Mouse (Mus musculus) neural tube, embryonic 12.5 days (tissue): ENCODE data around the gene Tcte1. TPM values are rescaled to one million over a fixed set of nuclear protein-coding genes. Genes with fewer than 3 reads are reported as not detected.

Experiments
- ATAC-seq: fragments of 200-750 bp; cut with Nextera tagmentation; 2 replicates; pipeline ENCODE4 v1.8.0; 2017; ENCODE audit warnings: low read depth, mild to moderate bottlenecking, moderate TSS enrichment, moderate library complexity; ENCODE audit not compliant: low FRiP score
- H3K27ac ChIP-seq: fragments of 300-500 bp; sonication (generic); 2 replicates; pipeline ENCODE4 v1.5.1; 2016
- H3K27me3 ChIP-seq: fragments of 300-500 bp; sonication (generic); replicated peaks from 2 replicates; pipeline ENCODE4 v1.6.1; 2016; ENCODE audit warnings: mild to moderate bottlenecking
- H3K36me3 ChIP-seq: fragments of 300-500 bp; sonication (generic); 2 replicates; pipeline ENCODE4 v1.6.1; 2016; ENCODE audit warnings: mild to moderate bottlenecking
- H3K4me1 ChIP-seq: fragments of 300-500 bp; sonication (generic); 2 replicates; pipeline ENCODE4 v1.6.1; 2016
- H3K4me2 ChIP-seq: fragments of 300-500 bp; sonication (generic); replicated peaks from 2 replicates; pipeline ENCODE4 v1.6.1; 2016; ENCODE audit warnings: mild to moderate bottlenecking
- H3K4me3 ChIP-seq: fragments of 300-500 bp; sonication (generic); 2 replicates; pipeline ENCODE4 v1.5.1; 2016
- H3K9ac ChIP-seq: fragments of 300-500 bp; sonication (generic); 2 replicates; pipeline ENCODE4 v1.6.1; 2016; ENCODE audit warnings: mild to moderate bottlenecking
- H3K9me3 ChIP-seq: fragments of 300-500 bp; sonication (generic); 2 replicates; pipeline ENCODE4 v1.6.1; 2016; ENCODE audit warnings: mild to moderate bottlenecking
- WGBS: fragments of 180-500 bp; shearing (Covaris S2); methylation state at CpG from one replicate; pipeline ENCODE4 v1.1.7; 2016; 5-methylcytosine and 5-hydroxymethylcytosine counted together
- polyA plus RNA-seq: library from polyadenylated mRNA; unstranded; fragments of >200 nt; fragmentation: Nextera tagmentation; extraction: Ambion mirVana; gene quantifications from 2 replicates; pipeline ENCODE4 v1.2.1, GENCODE M21; 2016

Tcte1 gene
- polyA plus RNA-seq = 1.9 TPM in 2 replicates

DNA sequence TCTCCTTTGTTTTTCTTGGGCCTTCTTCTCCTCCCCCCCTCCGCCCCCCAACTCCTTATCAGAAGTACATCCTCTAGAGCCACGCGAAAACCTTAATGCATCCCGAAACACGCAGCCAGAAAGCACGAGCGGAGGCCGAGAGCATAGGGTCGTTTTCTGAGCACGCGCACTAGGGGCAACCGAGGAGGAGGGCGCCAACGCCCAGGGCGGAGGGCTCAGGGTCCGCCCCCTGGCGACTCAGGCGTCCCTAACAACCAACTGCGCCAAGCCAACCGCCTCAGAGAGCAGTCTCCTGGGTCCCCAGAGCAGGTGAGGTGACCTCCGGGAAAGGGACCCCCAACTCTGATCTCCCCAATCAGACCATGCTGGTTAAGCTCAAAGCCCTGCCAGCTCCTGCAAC, at the start of gene Tcte1:
Tcte1 (plus strand) TSS at position 172 of the 400 bp plus-strand sequence.
- peaks cover 12% of the 10 kb centered on the region for H3K4me1 ChIP-seq
- WGBS = under 1% methylated on average over 21 of the region's 21 CpGs
- H3K27me3 ChIP-seq = peaks cover 6% of the 10 kb centered on the region
- peaks cover 27% of the 10 kb centered on the region for H3K36me3 ChIP-seq
- peak within 1 kb of the TSS; percentile 33 for H3K4me3 ChIP-seq
- H3K9me3 ChIP-seq = no peaks in the 10 kb centered on the region
- H3K27ac ChIP-seq = no peak within 1 kb of the TSS
- peak within 1 kb of the TSS; percentile 77 for H3K4me2 ChIP-seq
- peak within 1 kb of the TSS; percentile 51 for H3K9ac ChIP-seq
- ATAC-seq = peak; percentile 88

DNA sequence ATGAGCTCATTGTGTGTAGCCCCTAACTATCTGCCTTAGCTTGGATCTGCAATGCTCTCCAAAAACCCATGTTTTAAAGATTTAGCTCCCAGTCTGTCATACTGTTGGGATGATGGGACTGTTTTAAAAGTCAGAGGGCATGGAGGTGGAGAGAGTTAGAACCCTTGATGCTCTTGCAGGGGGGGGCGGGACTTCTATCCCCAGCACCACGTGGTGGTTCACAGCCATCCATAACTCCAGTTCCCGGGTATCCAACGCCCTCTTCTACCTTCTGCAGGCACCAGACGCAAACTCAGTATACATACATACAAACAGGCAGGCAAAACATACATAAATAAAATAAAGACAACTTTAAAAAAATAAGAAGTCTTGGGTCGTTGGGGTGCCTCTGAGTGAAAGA, 49.6 kb upstream of the Tcte1 start:
- Histone ChIP-seq H3K27ac (no peak overlapping the region), H3K9me3 (no peaks in the 10 kb centered on the region), H3K36me3 (no peaks in the 10 kb centered on the region), H3K4me2 (no peak overlapping the region), H3K4me3 (no peak overlapping the region), H3K27me3 (peaks cover 6% of the 10 kb centered on the region; the same call in 1 of the 2 replicates), H3K4me1 (0 out of 2 replicates have a peak, but pooled peaks cover 9% of the 10 kb centered on the region), H3K9ac (no peak overlapping the region)
- no peak for ATAC-seq
- 79% methylated on average over 6 of the region's 6 CpGs for WGBS

DNA sequence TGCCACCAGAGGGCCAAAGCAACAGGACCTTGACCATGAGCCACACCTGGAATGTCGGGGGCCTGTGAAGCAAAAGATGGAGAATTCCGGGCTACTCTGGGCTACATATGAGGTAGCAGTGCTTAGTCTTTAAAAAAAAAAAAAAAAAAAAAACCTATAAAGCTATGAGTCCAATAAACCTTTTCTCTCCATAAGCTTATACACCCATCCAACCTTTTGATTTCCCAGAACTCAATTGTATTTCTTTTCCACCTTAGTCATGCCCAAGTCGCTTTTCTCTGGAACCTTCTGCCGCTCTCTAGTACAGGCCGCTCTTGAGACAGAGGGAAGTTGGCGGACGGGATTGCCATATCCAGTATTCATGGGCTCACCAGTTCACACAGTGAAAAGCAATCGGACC, 49.1 kb upstream of the Tcte1 start:
- Histone ChIP-seq H3K9me3 (no peaks in the 10 kb centered on the region), H3K4me1 (0 out of 2 replicates have a peak, but pooled peaks cover 9% of the 10 kb centered on the region), H3K9ac (0 out of 2 replicates have a peak overlapping the region, but pooled peaks have one; percentile 58), H3K36me3 (no peaks in the 10 kb centered on the region), H3K27ac (no peak overlapping the region), H3K4me3 (peak overlapping the region; percentile 34; the same call in 1 of the 2 replicates), H3K27me3 (peaks cover 6% of the 10 kb centered on the region; the same call in 1 of the 2 replicates), H3K4me2 (peak overlapping the region; percentile 72)
- WGBS = 68% methylated on average over 8 of the region's 8 CpGs
- ATAC-seq = peak; percentile 41; the same call in 1 of the 2 replicates

- Histone ChIP-seq H3K9ac (peak within 1 kb of the TSS; percentile 58), H3K4me3 (peak within 1 kb of the TSS; percentile 34), H3K27me3 (peaks cover 6% of the 10 kb centered on the region; the same call in 1 of the 2 replicates), H3K36me3 (no peaks in the 10 kb centered on the region), H3K4me2 (peak within 1 kb of the TSS; percentile 72), H3K9me3 (no peaks in the 10 kb centered on the region), H3K27ac (no peak within 1 kb of the TSS), H3K4me1 (0 out of 2 replicates have a peak, but pooled peaks cover 9% of the 10 kb centered on the region)
- ATAC-seq = peak; percentile 70
- 7% methylated on average over 30 of the region's 30 CpGs for WGBS
Observed at GRCm38 (mm10) chr17:45474669-45475465, 48.4 kb upstream of the Tcte1 start, which contains the start of gene Spats1. Gene Spats1, minus strand, starts transcription at chr17:45475415.

DNA sequence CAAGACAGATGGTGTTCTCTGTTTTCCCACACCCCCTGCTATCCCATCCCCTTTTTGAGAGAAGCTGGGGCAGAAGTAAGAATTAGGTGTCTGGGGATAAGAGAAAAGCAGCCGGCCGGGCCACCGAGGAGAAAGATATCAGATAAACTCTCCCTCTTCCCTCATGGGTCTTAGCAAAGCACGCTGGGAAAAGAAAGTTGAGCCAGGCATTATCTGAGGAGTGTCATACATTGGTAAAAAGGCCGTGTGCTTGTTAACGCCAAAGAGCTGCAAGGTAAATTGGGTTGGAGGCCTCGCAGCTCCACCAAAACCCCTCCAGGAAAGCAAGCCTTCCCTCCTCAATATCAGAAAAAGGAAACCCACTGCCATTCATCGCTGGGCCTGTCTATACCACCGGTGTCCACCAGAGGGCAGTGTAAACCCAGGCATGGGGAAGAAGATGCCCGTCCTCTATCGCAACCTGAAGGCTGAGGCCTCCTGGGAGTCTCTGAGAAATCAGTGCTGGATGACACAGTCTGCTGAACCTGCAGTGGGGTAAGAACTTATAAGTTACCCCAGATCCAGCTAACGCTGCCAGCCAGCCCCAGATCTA, 44.9 kb upstream of the Tcte1 start:
- 20% methylated on average over 12 of the region's 12 CpGs for WGBS
- Histone ChIP-seq H3K27me3 (peaks cover 6% of the 10 kb centered on the region; the same call in 1 of the 2 replicates), H3K27ac (no peak overlapping the region), H3K4me1 (0 out of 2 replicates have a peak, but pooled peaks cover 9% of the 10 kb centered on the region), H3K36me3 (no peaks in the 10 kb centered on the region), H3K4me2 (no peak overlapping the region), H3K9me3 (no peaks in the 10 kb centered on the region), H3K9ac (no peak overlapping the region), H3K4me3 (no peak overlapping the region)
- no peak for ATAC-seq

DNA sequence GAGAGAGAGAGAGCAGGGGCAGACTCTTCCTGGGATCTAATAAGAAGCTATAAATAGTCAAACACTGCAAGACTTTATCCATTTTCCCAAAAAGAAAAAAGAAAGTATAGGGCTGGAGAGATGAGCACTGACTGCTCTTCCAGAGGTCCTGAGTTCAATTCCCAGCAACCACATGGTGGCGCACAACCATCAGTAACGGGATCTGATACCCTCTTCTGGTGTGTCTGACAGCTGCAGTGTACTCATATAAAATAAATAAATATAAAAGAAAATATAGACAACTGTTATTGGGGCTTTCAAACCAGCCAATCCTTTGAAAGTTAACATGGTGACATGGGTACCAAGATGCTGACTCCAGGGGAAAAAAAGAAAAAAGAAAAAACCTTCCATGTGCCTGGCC, 42.8 kb upstream of the Tcte1 start:
- 21% methylated on average over 2 of the region's 2 CpGs for WGBS
- Histone ChIP-seq H3K4me1 (no peaks in the 10 kb centered on the region), H3K4me2 (no peak overlapping the region), H3K9ac (no peak overlapping the region), H3K9me3 (no peaks in the 10 kb centered on the region), H3K27ac (no peak overlapping the region), H3K27me3 (no peaks in the 10 kb centered on the region), H3K36me3 (no peaks in the 10 kb centered on the region), H3K4me3 (no peak overlapping the region)
- ATAC-seq = no peak

- 90% methylated on average over 7 of the region's 7 CpGs for WGBS
Observed at GRCm38 (mm10) chr17:45485581-45485980, 37.7 kb upstream of the Tcte1 start.

GRCm38 (mm10) chr17:45487216-45487615, 36.0 kb upstream of the Tcte1 start:
- no peak overlapping the region for H3K4me2 ChIP-seq
- WGBS = 27% methylated on average over 5 of the region's 5 CpGs
- H3K4me1 ChIP-seq = no peaks in the 10 kb centered on the region

More at GRCm38 (mm10) chr17:45485581-45485980, 37.7 kb upstream of the Tcte1 start:
- Histone ChIP-seq H3K4me1 (no peaks in the 10 kb centered on the region), H3K4me3 (no peak overlapping the region), H3K9ac (no peak overlapping the region), H3K27ac (no peak overlapping the region), H3K36me3 (no peaks in the 10 kb centered on the region), H3K4me2 (no peak overlapping the region), H3K9me3 (no peaks in the 10 kb centered on the region), H3K27me3 (no peaks in the 10 kb centered on the region)
- no peak for ATAC-seq

DNA sequence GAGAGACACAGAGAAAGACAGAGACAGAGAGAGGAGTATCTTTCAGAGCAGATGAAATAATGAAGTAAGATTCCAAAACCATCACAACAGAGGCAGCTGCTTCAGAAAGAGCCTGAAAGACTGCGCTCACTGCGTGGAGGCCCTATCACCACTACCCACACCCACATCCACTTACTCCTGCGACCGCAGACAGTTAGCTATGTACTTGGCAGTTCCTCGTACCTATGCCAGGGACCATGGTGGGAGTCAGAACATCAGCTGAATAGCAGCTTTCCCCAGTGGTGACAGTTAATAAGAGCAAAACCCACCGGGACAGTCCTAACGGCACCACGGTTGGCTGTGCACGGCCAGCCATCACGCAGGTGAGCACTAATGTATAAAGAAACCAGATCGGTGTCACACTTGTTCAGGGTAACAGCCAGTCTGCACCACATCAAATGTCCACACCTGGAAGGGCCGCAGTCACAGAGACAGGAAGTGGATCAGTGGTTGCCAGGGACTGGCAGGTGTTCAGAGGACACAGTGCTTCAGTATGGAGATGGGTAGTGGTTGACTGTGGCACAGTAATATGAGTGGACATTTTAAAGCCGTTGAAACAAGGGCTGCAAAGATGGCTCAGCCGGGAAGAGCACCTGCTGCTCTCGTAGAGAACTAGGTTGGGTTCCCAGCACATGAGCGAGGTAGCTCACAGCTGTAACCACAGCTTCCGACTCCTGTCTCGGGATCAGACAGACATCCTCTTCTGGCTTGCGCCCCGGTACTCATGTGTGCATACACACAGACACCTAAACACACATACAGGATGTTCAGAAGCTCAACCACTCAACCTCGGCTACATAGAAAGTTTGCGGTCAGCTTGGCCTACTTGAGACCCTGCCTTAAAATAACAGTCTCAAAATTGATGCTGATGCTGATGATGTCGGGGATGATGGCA, 34.6 kb upstream of the Tcte1 start:
- H3K36me3 ChIP-seq = no peaks in the 10 kb centered on the region
- no peak overlapping the region for H3K9ac ChIP-seq
- no peaks in the 10 kb centered on the region for H3K9me3 ChIP-seq
- H3K4me2 ChIP-seq = no peak overlapping the region
- 89% methylated on average over 23 of the region's 23 CpGs for WGBS
- no peak for ATAC-seq
- no peaks in the 10 kb centered on the region for H3K4me1 ChIP-seq
- no peak overlapping the region for H3K4me3 ChIP-seq
- H3K27me3 ChIP-seq = no peaks in the 10 kb centered on the region
- no peak overlapping the region for H3K27ac ChIP-seq

More at GRCm38 (mm10) chr17:45487216-45487615, 36.0 kb upstream of the Tcte1 start:
- H3K9ac ChIP-seq = no peak overlapping the region
- ATAC-seq = no peak
- no peak overlapping the region for H3K4me3 ChIP-seq
- no peaks in the 10 kb centered on the region for H3K27me3 ChIP-seq
- H3K36me3 ChIP-seq = no peaks in the 10 kb centered on the region
- H3K27ac ChIP-seq = no peak overlapping the region
- H3K9me3 ChIP-seq = no peaks in the 10 kb centered on the region

GRCm38 (mm10) chr17:45489736-45490135, 33.5 kb upstream of the Tcte1 start:
- no peak overlapping the region for H3K27ac ChIP-seq
- no peaks in the 10 kb centered on the region for H3K36me3 ChIP-seq
- no peak overlapping the region for H3K9ac ChIP-seq
- no peaks in the 10 kb centered on the region for H3K9me3 ChIP-seq
- no peaks in the 10 kb centered on the region for H3K27me3 ChIP-seq
- no peak for ATAC-seq
- no peak overlapping the region for H3K4me3 ChIP-seq
- WGBS = 86% methylated on average over 6 of the region's 6 CpGs
- no peak overlapping the region for H3K4me2 ChIP-seq
- no peaks in the 10 kb centered on the region for H3K4me1 ChIP-seq

GRCm38 (mm10) chr17:45490532-45491154, 32.6 kb upstream of the Tcte1 start:
- Histone ChIP-seq H3K4me3 (no peak overlapping the region), H3K4me2 (no peak overlapping the region), H3K9me3 (no peaks in the 10 kb centered on the region), H3K27me3 (no peaks in the 10 kb centered on the region), H3K27ac (no peak overlapping the region), H3K9ac (no peak overlapping the region), H3K36me3 (no peaks in the 10 kb centered on the region), H3K4me1 (no peaks in the 10 kb centered on the region)
- no peak for ATAC-seq
- 83% methylated on average over 13 of the region's 13 CpGs for WGBS
